Mouse (Mus musculus) megakaryocyte progenitor cell, adult 5-6 weeks (primary cell): ENCODE results near the gene Fbxo21. TPM values are rescaled to one million over a fixed set of nuclear protein-coding genes. Genes with fewer than 3 reads are reported as not detected.

Experiments used
- ATAC-seq: replicated peaks from 2 replicates; pipeline ENCODE4 v1.8.0; 2016; ENCODE audit warnings: mild to moderate bottlenecking, moderate TSS enrichment, inconsistent platforms; ENCODE audit not compliant: poor library complexity
- total RNA-seq, 2 experiments: library from RNA; stranded (forward) in 1 of 2; stranded (reverse) in 1 of 2; fragments of 157-497, 149-512 nt in 1 of 2; fragments of 200-1000 nt in 1 of 2; gene quantifications; 2 replicates each; pipeline versions ENCODE4 v1.2.3 to v1.2.4; 2015 to 2017

The Fbxo21 gene
- total RNA-seq, 2 experiments from 2014 or later: 10.9 to 13.1 TPM

GRCm38 (mm10) chr5:117979082-117979481 lies 2.6 kb downstream of the Fbxo21 start:
- ATAC-seq: no peak

GRCm38 (mm10) chr5:117980921-117981320 lies 4.4 kb downstream of the Fbxo21 start:
- no peak for ATAC-seq

- ATAC-seq: no peak
These were observed 5.4 kb downstream of the Fbxo21 start for GRCm38 (mm10) chr5:117981943-117982342.

- ATAC-seq: no peak
These were observed 9.8 kb downstream of the Fbxo21 start for GRCm38 (mm10) chr5:117986327-117986726.

- no peak for ATAC-seq
These were observed 11.4 kb downstream of the Fbxo21 start for GRCm38 (mm10) chr5:117987891-117988290.

- ATAC-seq: no peak
These were observed 11.8 kb downstream of the Fbxo21 start for GRCm38 (mm10) chr5:117988367-117988766.

- ATAC-seq: no peak
These were observed 13.2 kb downstream of the Fbxo21 start for GRCm38 (mm10) chr5:117989773-117990172.

GRCm38 (mm10) chr5:117990957-117991356 lies 14.4 kb downstream of the Fbxo21 start:
- no peak for ATAC-seq

GRCm38 (mm10) chr5:117993550-117993949 lies 17.0 kb downstream of the Fbxo21 start:
- no peak for ATAC-seq

- ATAC-seq: no peak
These were observed 18.9 kb downstream of the Fbxo21 start for GRCm38 (mm10) chr5:117995372-117995901.

GRCm38 (mm10) chr5:117995911-117996310 lies 19.4 kb downstream of the Fbxo21 start:
- ATAC-seq: no peak

GRCm38 (mm10) chr5:117996581-117996980 lies 20.1 kb downstream of the Fbxo21 start:
- no peak for ATAC-seq

GRCm38 (mm10) chr5:117997434-117997970 lies 21.0 kb downstream of the Fbxo21 start:
- ATAC-seq: no peak

GRCm38 (mm10) chr5:117999061-117999460 lies 22.5 kb downstream of the Fbxo21 start:
- ATAC-seq: no peak

GRCm38 (mm10) chr5:117999584-117999983 lies 23.1 kb downstream of the Fbxo21 start:
- ATAC-seq: no peak

GRCm38 (mm10) chr5:118002059-118002458 lies 25.5 kb downstream of the Fbxo21 start:
- ATAC-seq: peak; percentile 85

GRCm38 (mm10) chr5:118004619-118005018 lies 28.1 kb downstream of the Fbxo21 start:
- ATAC-seq: peak; percentile 68

- no peak for ATAC-seq
These were observed 29.2 kb downstream of the Fbxo21 start for GRCm38 (mm10) chr5:118005728-118006127.

- ATAC-seq: no peak
These were observed 31.8 kb downstream of the Fbxo21 start for GRCm38 (mm10) chr5:118008344-118008743.

GRCm38 (mm10) chr5:118010872-118011271 lies 34.3 kb downstream of the Fbxo21 start:
- ATAC-seq: no peak

GRCm38 (mm10) chr5:118011796-118012195 lies 35.3 kb downstream of the Fbxo21 start:
- ATAC-seq: no peak

- 0 out of 2 replicates have a peak, but pooled peaks have one; percentile 11 for ATAC-seq
These were observed 38.5 kb downstream of the Fbxo21 start for GRCm38 (mm10) chr5:118015028-118015427.

GRCm38 (mm10) chr5:118015669-118016068 lies 39.1 kb downstream of the Fbxo21 start:
- no peak for ATAC-seq
